Mouse (Mus musculus) liver, postnatal 0 days (tissue): ENCODE results near the gene Mgll.

ENCODE experiments used
- CTCF ChIP-seq: sonication (generic); IDR thresholded peaks from 2 replicates; pipeline ENCODE4 v1.5.1; 2016; ENCODE audit warnings: antibody characterized with exemption, low read depth
- EP300 ChIP-seq: IDR thresholded peaks from 2 replicates; pipeline ENCODE4 v1.6.1; 2016; ENCODE audit warnings: antibody characterized with exemption, low read depth, mild to moderate bottlenecking

DNA sequence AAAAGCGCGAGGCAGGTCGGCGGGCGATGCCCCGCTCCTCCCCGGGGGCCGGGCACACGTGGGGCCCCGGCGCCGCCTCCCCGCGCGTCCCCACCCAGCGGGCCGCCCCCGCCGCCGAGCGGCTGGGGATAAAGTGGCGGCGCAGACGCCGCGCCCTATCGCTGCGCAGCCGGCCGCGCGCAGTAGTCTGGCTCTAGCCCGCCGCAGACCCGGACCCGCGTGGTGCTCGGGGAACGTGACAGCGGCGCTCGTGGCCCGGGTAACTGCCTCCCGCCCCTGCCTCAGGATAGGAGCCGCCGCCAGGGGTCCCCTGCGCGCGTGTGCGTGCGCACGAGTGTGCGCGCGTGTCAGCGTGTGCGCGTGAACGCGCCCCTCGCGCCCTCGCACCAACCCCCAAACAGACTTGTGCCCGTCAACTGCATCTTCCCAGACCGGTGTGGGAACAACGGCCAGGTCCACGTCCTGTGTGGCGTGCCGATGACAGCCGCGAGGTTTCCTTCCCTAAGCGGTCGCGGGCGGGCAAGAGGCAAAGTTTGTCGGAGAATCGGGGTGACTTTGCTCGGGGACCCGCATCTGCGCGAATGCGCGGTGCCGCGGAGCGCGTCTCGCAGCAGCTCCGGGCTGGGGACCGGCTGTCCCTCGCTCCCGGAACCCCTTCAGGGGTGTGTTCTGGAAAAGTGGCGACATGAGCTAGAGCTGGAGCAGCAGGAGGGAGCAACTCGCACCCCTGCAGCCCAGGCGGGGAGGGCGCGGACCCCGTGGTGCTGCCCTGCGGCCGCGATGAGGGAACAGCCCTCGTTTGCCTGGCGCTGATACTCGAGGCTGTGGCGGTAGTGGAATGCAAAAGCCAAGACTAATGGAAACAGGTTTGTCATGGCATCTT, at the start of gene Mgll:
- no peak for TF ChIP-seq EP300
- peak; percentile 55 for TF ChIP-seq CTCF
